Mouse (Mus musculus) frontal cortex, postnatal 36 days (tissue): Measurements from ENCODE around the gene Nubp1.

Source experiments
- DNase-seq, 2 experiments: peaks; one replicate each; pipeline ENCODE4 v3.0.0; 2022; ENCODE audit warnings: low spot score in 2 of 2

Nubp1 gene

DNA sequence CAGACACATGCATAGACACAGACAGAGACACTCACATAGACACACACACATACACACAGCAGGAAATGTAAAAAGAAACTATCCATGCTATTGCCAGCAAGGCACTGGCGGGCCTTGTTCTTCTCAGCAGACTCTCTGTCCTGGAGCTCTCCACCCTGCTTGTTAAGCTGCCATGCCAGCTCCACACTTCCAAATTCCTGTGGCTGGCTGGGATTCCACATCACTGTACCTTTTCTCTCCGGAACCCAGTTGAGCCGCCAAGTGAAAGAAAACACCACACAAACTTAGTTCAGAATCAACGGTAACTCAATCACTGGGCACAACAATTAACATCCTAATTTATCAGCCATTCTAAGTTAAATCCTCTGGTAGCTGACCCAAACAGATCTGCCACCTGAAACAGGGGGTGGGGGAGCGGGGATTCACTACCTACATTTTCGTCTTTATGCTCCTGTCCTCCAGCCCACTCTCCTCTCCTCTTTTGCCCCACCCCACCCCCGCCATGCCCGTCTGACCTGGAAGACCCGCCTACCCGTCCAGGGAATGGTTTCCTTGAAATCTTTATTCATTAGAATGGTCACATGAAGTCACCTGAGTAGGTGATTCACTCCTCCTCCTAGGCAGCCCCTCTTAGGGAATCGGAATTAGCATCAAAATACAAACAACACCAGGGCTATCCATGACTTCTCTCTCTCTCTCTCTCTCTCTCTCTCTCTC, 55.8 kb downstream of the Nubp1 start:
- DNase-seq = no peak

DNA sequence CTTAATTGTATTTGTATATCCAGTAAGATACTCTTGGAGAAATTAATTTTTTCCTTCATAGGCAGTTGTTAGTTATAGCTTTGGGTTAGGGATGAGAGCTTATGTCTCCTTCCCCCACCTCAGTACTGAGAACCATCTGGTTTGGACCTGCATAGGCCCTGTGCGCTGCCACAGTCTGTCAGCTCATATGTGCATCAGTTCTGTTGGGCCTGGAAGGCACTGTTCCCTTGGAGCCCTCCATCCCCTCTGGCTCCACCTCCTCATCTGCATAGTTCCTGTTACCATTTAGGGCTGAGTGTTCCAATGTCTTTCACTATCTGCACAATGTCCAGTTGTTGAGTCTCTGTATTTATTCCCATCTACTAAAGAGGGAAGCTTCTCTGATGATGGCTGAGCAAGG, 56.5 kb downstream of the Nubp1 start:
- DNase-seq = no peak

DNA sequence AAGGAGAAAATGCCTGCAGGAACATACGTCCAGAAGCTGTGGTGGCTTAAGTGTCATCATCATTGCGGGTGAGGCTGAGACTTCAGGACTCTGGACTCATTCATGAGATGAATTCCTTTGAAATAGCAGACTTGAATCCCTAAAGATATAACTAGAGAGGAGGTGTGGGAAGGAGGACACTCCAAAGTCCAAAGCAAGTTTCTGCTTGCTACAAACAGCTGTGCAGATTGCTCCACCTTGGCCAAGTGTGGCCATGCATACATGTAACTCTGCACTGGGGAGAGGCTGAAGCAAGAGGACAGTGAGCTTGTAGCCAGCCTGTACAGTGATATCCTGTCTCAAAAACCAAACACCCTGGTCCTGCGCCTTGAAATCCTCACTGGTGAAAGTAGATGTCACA, 60.2 kb downstream of the Nubp1 start:
- DNase-seq = no peak
